Mouse (Mus musculus) heart, postnatal 0 days (tissue): Measurements from ENCODE around the gene Myo3b.

Experiments
- CTCF ChIP-seq: IDR thresholded peaks from 2 replicates; pipeline ENCODE4 v1.5.1; 2016; ENCODE audit warnings: antibody characterized with exemption, control low read depth, low read depth
- EP300 ChIP-seq: IDR thresholded peaks from 2 replicates; pipeline ENCODE4 v1.6.1; 2016; ENCODE audit warnings: antibody characterized with exemption, low read depth

GRCm38 (mm10) chr2:70166231-70166630 lies 127.3 kb downstream of the Myo3b start:
- no peak for TF ChIP-seq CTCF
- TF ChIP-seq EP300, result no peak
